Mouse (Mus musculus) spleen, postnatal 10 days (tissue): ENCODE results near the gene Prkaa2.
"Not testable (repeated sequence)": the region's sequence is repeated elsewhere in the genome, so short reads cannot be mapped to it uniquely, and the experiment has no call there.

ENCODE experiments used
- DNase-seq, 2 experiments: peaks; one replicate each; pipeline ENCODE4 v3.0.0; 2021 to 2022; ENCODE audit warnings: low spot score in 2 of 2

Prkaa2 gene

GRCm38 (mm10) chr4:105027278-105027677 is 82.4 kb downstream of the Prkaa2 start:
- DNase-seq: no peak

GRCm38 (mm10) chr4:105016006-105016613 is 93.6 kb downstream of the Prkaa2 start:
- no peak for DNase-seq

GRCm38 (mm10) chr4:105015496-105015895 is 94.2 kb downstream of the Prkaa2 start:
- no peak for DNase-seq

GRCm38 (mm10) chr4:105013718-105014117 is 96.0 kb downstream of the Prkaa2 start:
- no peak for DNase-seq

- no peak for DNase-seq
These were observed 102.2 kb downstream of the Prkaa2 start for GRCm38 (mm10) chr4:105007360-105008018.

GRCm38 (mm10) chr4:105004649-105005048 is 105.0 kb downstream of the Prkaa2 start:
- DNase-seq: not testable (repeated sequence)

- DNase-seq: no peak
These were observed 105.6 kb downstream of the Prkaa2 start for GRCm38 (mm10) chr4:105004135-105004534.

GRCm38 (mm10) chr4:105001736-105002135 is 108.0 kb downstream of the Prkaa2 start:
- DNase-seq: no peak

- DNase-seq: no peak
These were observed 110.0 kb downstream of the Prkaa2 start for GRCm38 (mm10) chr4:104999702-105000101.

GRCm38 (mm10) chr4:104993140-104993874 is 116.4 kb downstream of the Prkaa2 start:
- DNase-seq: no peak

GRCm38 (mm10) chr4:104992271-104992670 is 117.4 kb downstream of the Prkaa2 start:
- no peak for DNase-seq

- no peak for DNase-seq
These were observed 119.0 kb downstream of the Prkaa2 start for GRCm38 (mm10) chr4:104990686-104991085.

- DNase-seq: no peak
These were observed 119.7 kb downstream of the Prkaa2 start for GRCm38 (mm10) chr4:104990016-104990415.

- no peak for DNase-seq
These were observed 121.0 kb downstream of the Prkaa2 start for GRCm38 (mm10) chr4:104988709-104989108.

- no peak for DNase-seq
These were observed 121.6 kb downstream of the Prkaa2 start for GRCm38 (mm10) chr4:104988102-104988501.

- no peak for DNase-seq
These were observed 122.1 kb downstream of the Prkaa2 start for GRCm38 (mm10) chr4:104987631-104988030.

- no peak for DNase-seq
These were observed 123.6 kb downstream of the Prkaa2 start for GRCm38 (mm10) chr4:104985960-104986632.
